Mouse (Mus musculus) MEL (cell line): ENCODE measurements at regions not wholly inside any gene's neighbourhood (a gene's known extent, or its start where the extent isn't known, plus 50 kb on each side); places are given as distances from the start of the nearest gene placed in this dataset.

Experiments
- BHLHE40 ChIP-seq: IDR thresholded peaks from 2 replicates; pipeline ENCODE4 v1.6.1; 2012; ENCODE audit warnings: low read depth, mild to moderate bottlenecking, inconsistent platforms, low read length, improper control_type of control experiment, borderline replicate concordance
- E2F4 ChIP-seq: IDR thresholded peaks from 2 replicates; pipeline ENCODE4 v1.6.1; 2011; ENCODE audit warnings: low read depth, low read length, improper control_type of control experiment, borderline replicate concordance
- EP300 ChIP-seq, 2 experiments: IDR thresholded peaks; 2 replicates each; pipeline ENCODE4 v1.6.1; 2011; ENCODE audit warnings: improper control_type of control experiment in 2 of 2, low read length in 2 of 2, low read depth in 1 of 2, mild to moderate bottlenecking in 1 of 2
- POLR2A ChIP-seq, 2 experiments: IDR thresholded peaks; 2 replicates each; pipeline ENCODE4 v1.6.1; 2011 to 2012; ENCODE audit warnings: low read length in 2 of 2, mild to moderate bottlenecking in 2 of 2, control low read depth in 1 of 2, improper control_type of control experiment in 1 of 2, low read depth in 1 of 2, moderate library complexity in 1 of 2; ENCODE audit not compliant: control insufficient read depth in 1 of 2, insufficient read depth in 1 of 2, poor library complexity in 1 of 2
- RAD21 ChIP-seq: IDR thresholded peaks from 2 replicates; pipeline ENCODE4 v1.6.1; 2011; ENCODE audit warnings: mild to moderate bottlenecking, low read depth, low read length, improper control_type of control experiment
- SIN3A ChIP-seq: IDR thresholded peaks from 2 replicates; pipeline ENCODE4 v1.6.1; 2012; ENCODE audit warnings: low read length, improper control_type of control experiment, inconsistent platforms
- TCF12 ChIP-seq: IDR thresholded peaks from 2 replicates; pipeline ENCODE4 v1.6.1; 2014; ENCODE audit warnings: low read depth, mild to moderate bottlenecking, inconsistent platforms, low read length, improper control_type of control experiment, moderate library complexity
- USF1 ChIP-seq: IDR thresholded peaks from 2 replicates; pipeline ENCODE4 v1.6.1; 2014; ENCODE audit warnings: low read depth, mild to moderate bottlenecking, inconsistent platforms, low read length, improper control_type of control experiment, moderate library complexity

- no peak for TF ChIP-seq POLR2A (IDR thresholded peaks at IDR 0.05; ENCODE audit: control insufficient read depth in 1 of 2, insufficient read depth in 1 of 2, low read depth in 1 of 2, low read length in 2 of 2, poor library complexity in 1 of 2)
- TF ChIP-seq BHLHE40: no peak
- no peak for TF ChIP-seq USF1
- TF ChIP-seq EP300 (IDR thresholded peaks at IDR 0.05; ENCODE audit: low read depth in 1 of 2, low read length in 2 of 2): no peak
- no peak for TF ChIP-seq RAD21
- no peak for TF ChIP-seq SIN3A
- TF ChIP-seq TCF12: no peak
- TF ChIP-seq E2F4: no peak
These were observed 306.1 kb upstream of the Adgrl2 start for GRCm38 (mm10) chr3:149296419-149296962.
